Mouse (Mus musculus): ENCODE measurements at regions not wholly inside any gene's neighbourhood (a gene's known extent, or its start where the extent isn't known, plus 50 kb on each side); places are given as distances from the start of the nearest gene placed in this dataset.
A peak's percentile ranks its signal among the peaks of the same experiment; 100 is the strongest.

GRCm38 (mm10) chr7:61939971-61940705 lies 406.2 kb upstream of the Ndn start:
- peak; percentile 17 for DNase-seq (ENCODE audit: low read depth, low spot score)

- no peak for DNase-seq (ENCODE audit: low read depth, low spot score)
Measured at GRCm38 (mm10) chr7:61982203-61982932, 364.0 kb upstream of the Ndn start.

GRCm38 (mm10) chr7:62026635-62027034 lies 319.7 kb upstream of the Ndn start:
- DNase-seq (ENCODE audit: low read depth, low spot score): no peak

- no peak for DNase-seq (ENCODE audit: low read depth, low spot score)
Measured at GRCm38 (mm10) chr7:62045743-62046451, 300.5 kb upstream of the Ndn start.

- DNase-seq (ENCODE audit: low read depth, low spot score): no peak
Measured at GRCm38 (mm10) chr7:62046452-62046809, 299.9 kb upstream of the Ndn start.

- no peak for DNase-seq (ENCODE audit: low read depth, low spot score)
Measured at GRCm38 (mm10) chr7:62078607-62079006, 267.8 kb upstream of the Ndn start.

GRCm38 (mm10) chr7:62085120-62085849 lies 261.1 kb upstream of the Ndn start:
- DNase-seq (ENCODE audit: low read depth, low spot score): no peak
